Mouse (Mus musculus) embryonic fibroblast, embryonic 13.5 days (primary cell): Measurements from ENCODE around the gene Edn2.

Source experiments
- CTCF ChIP-seq: IDR thresholded peaks from 2 replicates; pipeline ENCODE4 v1.5.1; 2011; ENCODE audit warnings: mild to moderate bottlenecking, control low read depth, low read length, moderate library complexity, borderline replicate concordance; ENCODE audit not compliant: insufficient read depth
- POLR2A ChIP-seq: IDR thresholded peaks from 2 replicates; pipeline ENCODE4 v1.6.1; 2011; ENCODE audit warnings: low read depth, mild to moderate bottlenecking, control low read depth, low read length, moderate library complexity

- TF ChIP-seq POLR2A: no peak
- TF ChIP-seq CTCF: no peak
Observed at GRCm38 (mm10) chr4:120127333-120127732, 33.7 kb upstream of the Edn2 start.
